Mouse (Mus musculus): ENCODE measurements around the gene Pde6h. TPM values are rescaled to one million over a fixed set of nuclear protein-coding genes. Genes with fewer than 3 reads are reported as not detected.
A peak's percentile ranks its signal among the peaks of the same experiment; 100 is the strongest.

Gene Pde6h
- polyA plus RNA-seq, 1 experiment from 2014 or later: not detected

DNA sequence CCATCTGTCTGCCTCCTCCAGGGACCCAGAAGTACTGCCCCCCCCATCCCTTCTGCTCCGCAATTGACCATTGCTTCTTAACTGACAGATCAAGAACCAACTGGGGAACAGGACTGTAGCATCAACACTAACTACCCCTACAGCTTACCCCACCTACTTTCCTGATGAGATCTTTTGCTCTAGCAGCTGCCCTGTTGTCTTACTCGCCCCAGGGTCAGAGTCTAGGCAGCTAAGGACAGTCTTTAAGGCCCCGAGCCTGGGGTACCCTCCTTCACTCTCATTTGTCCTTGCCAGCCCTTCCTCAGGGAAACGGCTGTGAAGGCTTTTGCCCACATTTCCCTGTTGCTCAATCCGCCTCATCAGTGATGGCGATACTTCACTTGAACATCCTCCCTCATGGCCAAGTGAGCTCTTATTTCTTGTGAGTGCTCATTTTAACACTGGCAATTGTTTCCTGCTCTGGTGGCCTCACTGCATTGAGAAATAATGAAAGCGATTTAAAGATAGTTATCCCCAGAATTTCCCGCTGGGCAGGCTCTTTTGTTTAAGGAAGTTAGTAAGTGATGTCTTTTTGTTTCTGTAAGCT is 19.7 kb upstream of the Pde6h start:
- no peak overlapping the region for H3K27ac ChIP-seq (replicated peaks; ENCODE audit: low read depth, low read length)
- ATAC-seq (ENCODE audit: low FRiP score, low TSS enrichment) (no peak), DNase-seq (no peak)
- no peaks in the 10 kb centered on the region for H3K9me3 ChIP-seq (ENCODE audit: control insufficient read depth, low read length)
- no peaks in the 10 kb centered on the region for H3K27me3 ChIP-seq (ENCODE audit: control insufficient read depth, insufficient read depth, low read length)
- WGBS: 67% methylated on average over 8 of the region's 8 CpGs
- H3K4me2 ChIP-seq (ENCODE audit: low read length): no peak overlapping the region
- no peaks in the 10 kb centered on the region for H3K36me3 ChIP-seq (ENCODE audit: control insufficient read depth, insufficient read depth, low read length)
- H3K4me3 ChIP-seq (replicated peaks; ENCODE audit: low read depth, low read length): no peak overlapping the region
- no peak overlapping the region for H3K9ac ChIP-seq (replicated peaks; ENCODE audit: low read length)
- H3K4me1 ChIP-seq (ENCODE audit: control insufficient read depth, insufficient read depth, low read length): no peaks in the 10 kb centered on the region

DNA sequence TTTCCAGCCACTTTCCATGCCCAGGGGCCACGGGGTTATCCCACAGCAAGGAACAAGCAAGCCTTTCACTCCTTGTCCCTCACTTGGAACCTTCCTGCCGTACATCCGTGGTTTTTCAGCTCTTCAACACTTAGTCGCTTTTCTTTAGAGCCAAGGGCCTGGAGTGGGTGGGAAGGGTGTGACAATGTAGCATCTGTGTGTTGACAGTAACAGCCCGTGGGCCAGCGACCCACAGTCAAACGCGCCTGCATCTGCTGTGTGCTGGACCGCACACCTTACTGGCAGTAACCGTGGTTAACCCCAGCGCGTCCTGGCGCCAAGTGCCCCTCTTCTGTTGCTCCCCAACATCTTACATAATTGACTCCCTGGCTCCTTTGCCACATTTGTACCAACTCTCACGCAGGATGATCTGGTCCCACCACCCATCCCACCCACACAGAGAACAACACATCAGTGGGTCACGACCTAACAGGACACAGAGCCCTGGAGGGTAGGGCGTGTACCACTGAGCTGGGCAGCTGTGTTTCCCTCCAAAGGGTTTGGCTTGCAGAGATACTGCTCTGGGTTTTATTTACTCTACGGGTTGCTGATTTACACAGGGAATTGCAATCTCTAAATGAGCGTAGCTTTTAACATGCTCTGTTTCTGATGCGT is 17.2 kb upstream of the Pde6h start:
- H3K4me1 ChIP-seq (ENCODE audit: control insufficient read depth, insufficient read depth, low read length): no peaks in the 10 kb centered on the region
- H3K9me3 ChIP-seq (ENCODE audit: control insufficient read depth, low read length): no peaks in the 10 kb centered on the region
- H3K4me3 ChIP-seq (replicated peaks; ENCODE audit: low read depth, low read length): no peak overlapping the region
- H3K9ac ChIP-seq (replicated peaks; ENCODE audit: low read length): no peak overlapping the region
- H3K36me3 ChIP-seq (ENCODE audit: control insufficient read depth, insufficient read depth, low read length): no peaks in the 10 kb centered on the region
- 94% methylated on average over 19 of the region's 19 CpGs for WGBS
- no peak for DNase-seq
- no peak for ATAC-seq (ENCODE audit: low FRiP score, low TSS enrichment)
- no peak overlapping the region for H3K27ac ChIP-seq (replicated peaks; ENCODE audit: low read depth, low read length)
- no peaks in the 10 kb centered on the region for H3K27me3 ChIP-seq (ENCODE audit: control insufficient read depth, insufficient read depth, low read length)
- H3K4me2 ChIP-seq (ENCODE audit: low read length): no peak overlapping the region

DNA sequence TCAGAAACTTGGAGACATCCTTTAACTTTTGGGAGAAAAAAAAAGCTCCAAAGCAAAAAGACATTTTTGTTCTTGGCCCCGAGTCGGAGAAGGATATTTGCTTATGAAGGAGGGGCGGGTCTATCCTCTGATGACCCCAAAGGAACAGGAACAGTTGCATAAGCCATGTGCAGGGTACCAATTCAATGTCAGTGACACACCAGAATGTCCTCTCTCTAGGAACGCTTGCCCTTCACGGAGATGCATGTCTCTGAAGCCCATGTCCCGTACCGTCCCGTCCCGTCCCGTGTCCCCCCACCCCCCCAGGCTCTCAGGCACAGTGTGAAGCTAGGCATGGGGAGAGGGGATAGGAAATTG is 16.7 kb upstream of the Pde6h start:
- no peaks in the 10 kb centered on the region for H3K9me3 ChIP-seq (ENCODE audit: control insufficient read depth, low read length)
- no peaks in the 10 kb centered on the region for H3K36me3 ChIP-seq (ENCODE audit: control insufficient read depth, insufficient read depth, low read length)
- H3K9ac ChIP-seq (replicated peaks; ENCODE audit: low read length): no peak overlapping the region
- H3K4me1 ChIP-seq (ENCODE audit: control insufficient read depth, insufficient read depth, low read length): no peaks in the 10 kb centered on the region
- no peak overlapping the region for H3K27ac ChIP-seq (replicated peaks; ENCODE audit: low read depth, low read length)
- H3K27me3 ChIP-seq (ENCODE audit: control insufficient read depth, insufficient read depth, low read length): no peaks in the 10 kb centered on the region
- 71% methylated on average over 10 of the region's 10 CpGs for WGBS
- no peak overlapping the region for H3K4me2 ChIP-seq (ENCODE audit: low read length)
- H3K4me3 ChIP-seq (replicated peaks; ENCODE audit: low read depth, low read length): no peak overlapping the region
- DNase-seq (no peak), ATAC-seq (ENCODE audit: low FRiP score, low TSS enrichment) (no peak)

DNA sequence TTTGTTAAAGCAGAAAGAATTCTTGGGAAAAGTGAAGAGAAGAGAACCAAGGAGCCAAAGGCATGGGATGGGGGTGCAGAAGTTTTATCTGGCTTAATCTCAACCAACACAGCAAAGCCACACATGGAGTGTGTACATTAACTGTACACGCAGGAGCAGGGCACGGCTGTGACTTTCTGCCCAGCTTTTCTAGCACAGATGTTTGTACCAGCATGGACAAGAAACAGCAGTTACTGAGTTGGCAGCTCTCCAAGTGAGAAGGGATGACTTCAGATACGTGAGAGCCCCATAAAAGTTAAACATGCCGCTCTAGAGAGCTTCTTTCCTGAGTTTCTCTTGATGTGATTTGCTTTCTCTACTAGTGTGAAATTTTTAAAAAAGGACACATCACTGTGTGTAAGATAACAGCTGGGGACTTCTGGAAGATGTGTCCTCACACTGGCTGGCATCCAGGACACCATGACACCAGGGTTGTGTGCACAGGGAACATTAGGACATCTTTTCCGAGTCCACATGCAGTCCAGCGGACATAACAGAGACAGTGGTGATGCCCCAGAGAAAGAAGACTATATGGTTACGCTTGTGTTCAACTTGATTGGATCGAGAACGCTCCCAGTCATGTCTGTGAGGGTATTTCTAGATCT is 13.3 kb upstream of the Pde6h start:
- Histone ChIP-seq H3K4me2 (ENCODE audit: low read length) (no peak overlapping the region), H3K9ac (replicated peaks; ENCODE audit: low read length) (no peak overlapping the region), H3K36me3 (ENCODE audit: control insufficient read depth, insufficient read depth, low read length) (no peaks in the 10 kb centered on the region), H3K4me3 (replicated peaks; ENCODE audit: low read depth, low read length) (no peak overlapping the region), H3K27me3 (ENCODE audit: control insufficient read depth, insufficient read depth, low read length) (no peaks in the 10 kb centered on the region), H3K27ac (replicated peaks; ENCODE audit: low read depth, low read length) (no peak overlapping the region), H3K4me1 (ENCODE audit: control insufficient read depth, insufficient read depth, low read length) (no peaks in the 10 kb centered on the region), H3K9me3 (ENCODE audit: control insufficient read depth, low read length) (no peaks in the 10 kb centered on the region)
- ATAC-seq (ENCODE audit: low FRiP score, low TSS enrichment) (no peak), DNase-seq (peak; percentile 12)
- 91% methylated on average over 9 of the region's 9 CpGs for WGBS

DNA sequence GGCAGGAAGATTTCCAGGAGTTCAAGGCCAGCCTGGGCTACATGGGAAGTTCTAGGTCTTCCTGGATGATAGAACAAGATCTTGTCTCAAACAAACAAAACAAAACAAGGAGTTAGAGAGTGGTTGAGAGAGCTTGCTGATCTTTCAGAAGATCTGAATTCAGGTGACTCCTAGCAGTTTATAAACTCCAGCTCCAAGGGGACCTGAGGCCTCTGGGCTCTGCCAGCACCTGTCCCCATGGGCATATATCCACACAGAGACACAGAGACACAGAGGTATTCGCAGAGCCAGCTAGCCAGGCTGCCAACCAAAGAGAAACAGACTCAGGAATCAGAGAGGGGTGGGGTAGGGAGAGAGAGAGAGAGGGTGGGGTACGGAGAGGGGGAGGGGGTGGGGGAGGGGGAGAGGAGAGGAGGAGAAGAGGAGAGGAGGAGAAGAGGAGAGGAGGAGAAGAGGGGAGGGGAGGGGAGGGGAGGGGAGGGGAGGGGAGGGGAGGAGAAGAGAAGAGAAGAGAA is 10.8 kb upstream of the Pde6h start:
- H3K4me2 ChIP-seq (ENCODE audit: low read length): no peak overlapping the region; the same call in 1 of the 2 replicates
- 91% methylated on average over 1 of the region's 2 CpGs for WGBS
- no peak for ATAC-seq (ENCODE audit: low FRiP score, low TSS enrichment)

DNA sequence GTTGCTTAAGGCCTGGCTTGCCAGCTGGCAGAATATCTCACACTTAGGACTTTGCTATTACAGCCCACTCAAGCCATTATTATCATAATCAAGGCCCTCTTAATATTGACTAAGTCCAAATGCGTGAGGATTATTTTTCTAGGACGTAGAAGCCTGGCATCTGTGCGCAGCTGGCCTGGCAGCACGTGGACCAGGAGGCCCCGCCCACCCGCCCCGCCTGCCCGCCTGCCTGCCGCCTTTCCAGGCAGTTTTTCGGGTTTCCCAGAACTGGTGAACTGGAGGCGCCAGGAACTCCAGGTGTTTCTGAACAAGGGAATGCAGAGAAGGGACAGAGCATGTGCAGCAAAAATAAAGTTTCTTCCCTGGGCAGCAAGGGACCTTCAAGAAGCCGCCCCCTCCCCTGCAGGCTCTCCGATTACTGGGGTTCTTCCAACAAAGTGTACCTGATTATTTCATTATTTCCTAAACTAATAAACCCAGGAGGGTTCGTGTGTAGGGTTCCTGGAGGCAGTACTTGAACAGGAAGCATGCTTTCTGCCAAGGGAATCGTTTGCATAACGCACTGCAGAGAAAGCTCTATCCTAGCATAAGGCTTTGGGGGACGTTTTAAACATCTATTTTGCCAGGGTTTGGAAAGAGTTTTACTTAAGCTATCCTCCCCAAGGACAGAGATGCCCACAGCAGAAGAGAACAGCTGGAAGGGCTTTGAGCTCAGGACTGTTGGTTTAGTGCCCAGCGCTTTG is 10.1 kb upstream of the Pde6h start:
- no peaks in the 10 kb centered on the region for H3K27me3 ChIP-seq (ENCODE audit: control insufficient read depth, insufficient read depth, low read length)
- no peaks in the 10 kb centered on the region for H3K9me3 ChIP-seq (ENCODE audit: control insufficient read depth, low read length)
- no peaks in the 10 kb centered on the region for H3K36me3 ChIP-seq (ENCODE audit: control insufficient read depth, insufficient read depth, low read length)
- H3K4me1 ChIP-seq (ENCODE audit: control insufficient read depth, insufficient read depth, low read length): no peaks in the 10 kb centered on the region
- DNase-seq (peak; percentile 53), ATAC-seq (ENCODE audit: low FRiP score, low TSS enrichment) (no peak; the same call in 1 of the 2 replicates)
- H3K4me2 ChIP-seq (ENCODE audit: low read length): peak overlapping the region; percentile 50
- peak overlapping the region; percentile 20; the same call in 1 of the 2 replicates for H3K4me3 ChIP-seq (replicated peaks; ENCODE audit: low read depth, low read length)
- no peak overlapping the region for H3K27ac ChIP-seq (replicated peaks; ENCODE audit: low read depth, low read length)
- WGBS: 16% methylated on average over 18 of the region's 18 CpGs
- H3K9ac ChIP-seq (replicated peaks; ENCODE audit: low read length): no peak overlapping the region; the same call in 1 of the 2 replicates

More for the DNA sequence above, 10.8 kb upstream of the Pde6h start:
- no peak overlapping the region for H3K27ac ChIP-seq (replicated peaks; ENCODE audit: low read depth, low read length)
- H3K4me1 ChIP-seq (ENCODE audit: control insufficient read depth, insufficient read depth, low read length): no peaks in the 10 kb centered on the region
- H3K4me3 ChIP-seq (replicated peaks; ENCODE audit: low read depth, low read length): no peak overlapping the region
- no peak for DNase-seq
- no peaks in the 10 kb centered on the region for H3K36me3 ChIP-seq (ENCODE audit: control insufficient read depth, insufficient read depth, low read length)
- H3K9me3 ChIP-seq (ENCODE audit: control insufficient read depth, low read length): no peaks in the 10 kb centered on the region
- no peaks in the 10 kb centered on the region for H3K27me3 ChIP-seq (ENCODE audit: control insufficient read depth, insufficient read depth, low read length)
- no peak overlapping the region for H3K9ac ChIP-seq (replicated peaks; ENCODE audit: low read length)

DNA sequence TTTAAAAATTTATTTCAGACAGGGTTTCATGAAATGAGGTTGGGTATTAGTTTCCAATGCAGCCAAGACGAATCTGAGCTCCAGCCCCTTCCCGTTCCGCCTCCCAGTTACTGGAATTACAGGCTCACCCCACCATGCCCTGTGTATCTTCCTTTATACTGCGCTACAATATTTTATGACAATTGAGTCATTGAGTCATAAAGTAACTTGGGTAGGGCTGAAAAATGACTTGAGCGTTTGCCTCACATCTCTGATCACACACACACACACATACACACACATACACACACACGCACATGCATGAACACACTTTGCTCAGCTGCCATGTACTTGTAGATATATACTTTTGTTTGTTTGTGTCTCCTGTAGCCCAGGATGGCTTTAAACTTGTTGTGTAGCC is 9.4 kb upstream of the Pde6h start:
- no peaks in the 10 kb centered on the region for H3K9me3 ChIP-seq (ENCODE audit: control insufficient read depth, low read length)
- H3K4me2 ChIP-seq (ENCODE audit: low read length): no peak overlapping the region
- H3K9ac ChIP-seq (replicated peaks; ENCODE audit: low read length): no peak overlapping the region
- DNase-seq (no peak), ATAC-seq (ENCODE audit: low FRiP score, low TSS enrichment) (no peak)
- no peaks in the 10 kb centered on the region for H3K4me1 ChIP-seq (ENCODE audit: control insufficient read depth, insufficient read depth, low read length)
- no peak overlapping the region for H3K4me3 ChIP-seq (replicated peaks; ENCODE audit: low read depth, low read length)
- H3K36me3 ChIP-seq (ENCODE audit: control insufficient read depth, insufficient read depth, low read length): no peaks in the 10 kb centered on the region
- no peaks in the 10 kb centered on the region for H3K27me3 ChIP-seq (ENCODE audit: control insufficient read depth, insufficient read depth, low read length)
- no peak overlapping the region for H3K27ac ChIP-seq (replicated peaks; ENCODE audit: low read depth, low read length)
- 92% methylated on average over 6 of the region's 6 CpGs for WGBS

DNA sequence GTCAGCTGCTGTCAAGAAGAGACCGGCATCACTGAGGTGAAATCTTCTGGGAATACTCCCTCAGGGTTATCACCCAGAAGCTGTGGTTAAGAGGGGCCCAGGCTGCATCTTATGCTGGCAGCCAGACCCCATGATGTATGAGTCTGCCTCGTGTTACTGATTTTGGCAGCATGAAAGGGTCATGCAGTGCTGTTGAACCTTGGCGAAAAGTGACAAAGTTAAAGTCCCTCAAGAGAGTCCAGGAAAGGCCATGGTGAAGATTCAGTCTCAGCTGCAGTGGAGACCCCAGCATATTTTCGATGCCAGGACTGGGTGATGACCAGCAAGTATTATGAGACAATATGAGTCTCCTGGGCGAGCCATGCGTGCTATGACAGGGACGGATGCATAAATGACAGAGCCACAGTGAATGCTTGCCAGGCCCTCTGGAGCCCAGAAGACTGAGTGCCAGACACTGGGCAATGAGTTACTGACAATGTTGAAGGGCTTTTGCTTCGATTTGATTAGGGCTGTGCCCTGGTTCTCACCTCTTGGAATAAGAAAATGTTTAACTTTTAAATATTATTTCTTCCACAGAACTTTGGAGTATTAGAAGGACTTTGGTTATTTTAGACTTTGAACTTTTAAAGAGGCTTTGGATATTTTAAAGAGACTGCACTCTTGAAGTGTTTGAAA is 7.8 kb upstream of the Pde6h start:
- ATAC-seq (ENCODE audit: low FRiP score, low TSS enrichment) (no peak), DNase-seq (no peak)
- Histone ChIP-seq H3K4me3 (replicated peaks; ENCODE audit: low read depth, low read length) (no peak overlapping the region), H3K9ac (replicated peaks; ENCODE audit: low read length) (no peak overlapping the region), H3K4me1 (ENCODE audit: control insufficient read depth, insufficient read depth, low read length) (no peaks in the 10 kb centered on the region), H3K4me2 (ENCODE audit: low read length) (no peak overlapping the region), H3K27ac (replicated peaks; ENCODE audit: low read depth, low read length) (no peak overlapping the region), H3K36me3 (ENCODE audit: control insufficient read depth, insufficient read depth, low read length) (no peaks in the 10 kb centered on the region), H3K9me3 (ENCODE audit: control insufficient read depth, low read length) (no peaks in the 10 kb centered on the region), H3K27me3 (ENCODE audit: control insufficient read depth, insufficient read depth, low read length) (no peaks in the 10 kb centered on the region)
- WGBS: 90% methylated on average over 8 of the region's 8 CpGs
